Mouse (Mus musculus) CD8-positive naive resting alpha-beta T cell, adult 2 months (primary cell): ENCODE measurements around the gene Zfp704.
"Not testable (repeated sequence)": the region's sequence is repeated elsewhere in the genome, so short reads cannot be mapped to it uniquely, and the experiment has no call there.

Source experiments
- DNase-seq, 2 experiments: peaks; one replicate each; pipeline ENCODE4 v3.0.0; 2022; ENCODE audit warnings: low read depth in 2 of 2, low spot score in 2 of 2

Zfp704 gene

DNA sequence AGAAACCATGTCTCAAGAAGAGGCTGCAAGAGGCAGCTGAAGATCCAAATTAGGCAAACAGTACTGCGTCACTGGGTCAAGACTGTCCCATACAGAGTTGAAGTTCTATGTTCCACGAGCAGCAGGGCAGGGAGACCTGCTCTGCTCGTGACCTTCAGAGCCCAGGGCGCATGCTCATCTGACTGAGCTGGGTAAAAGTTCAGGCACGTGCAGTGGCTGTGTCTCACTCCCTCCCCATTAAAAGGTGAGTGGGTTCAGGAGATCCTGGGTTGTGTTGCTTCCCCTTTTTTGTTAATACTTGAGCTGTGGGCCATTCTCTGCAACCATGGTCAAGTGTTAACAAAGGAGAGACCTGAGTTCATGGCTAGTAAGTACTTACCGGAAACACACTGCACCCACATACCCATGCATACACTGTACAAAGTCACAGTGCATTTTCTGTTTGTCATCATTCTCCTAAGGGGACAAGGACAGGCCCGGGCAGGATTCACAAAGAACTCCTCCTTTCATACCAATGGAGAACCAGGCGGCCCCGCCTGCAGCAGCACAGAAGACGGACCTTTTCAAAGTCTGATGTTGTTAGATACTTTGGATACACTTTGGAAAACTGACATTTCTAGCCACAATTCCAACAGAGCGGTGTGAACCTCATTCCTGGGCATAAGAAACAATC is 10.0 kb downstream of the Zfp704 start:
- DNase-seq = no peak

DNA sequence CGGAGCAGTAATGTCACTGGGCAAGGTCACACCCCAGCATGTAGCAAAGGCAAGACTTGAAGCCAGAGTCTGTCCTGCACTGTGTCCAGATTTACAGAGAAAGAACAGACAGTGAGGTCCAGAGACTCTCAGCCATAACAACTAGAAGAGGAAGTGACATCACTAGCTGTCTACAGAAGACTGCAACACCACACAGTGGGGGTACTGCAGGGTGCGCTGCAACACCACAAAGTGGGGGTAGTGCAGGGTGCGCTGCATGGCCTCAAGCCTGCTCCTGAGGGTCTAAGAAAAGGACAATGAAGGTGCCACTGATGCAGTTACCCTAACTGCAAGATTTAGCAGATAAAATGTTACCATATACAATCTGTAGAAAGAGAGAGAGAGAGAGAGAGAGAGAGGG is 11.8 kb downstream of the Zfp704 start:
- DNase-seq = no peak

DNA sequence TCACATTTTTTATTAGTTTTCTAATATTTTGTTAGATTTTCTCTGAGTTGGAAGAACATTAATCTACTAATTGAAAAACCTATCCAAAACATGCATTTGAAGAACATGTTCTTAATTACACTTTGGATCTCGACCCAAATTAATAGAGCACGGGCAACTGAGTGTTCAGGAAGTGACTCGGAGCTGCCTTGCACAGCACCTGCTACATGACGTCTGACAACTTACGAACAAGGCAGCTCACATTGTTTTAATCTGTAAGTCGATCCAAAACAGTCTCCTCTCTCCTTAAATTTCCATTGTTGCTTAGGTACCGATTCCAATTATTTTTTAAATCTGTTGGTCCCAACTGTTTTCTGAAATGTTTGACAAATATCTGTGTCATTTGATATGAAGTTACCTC is 15.4 kb downstream of the Zfp704 start:
- DNase-seq = no peak

DNA sequence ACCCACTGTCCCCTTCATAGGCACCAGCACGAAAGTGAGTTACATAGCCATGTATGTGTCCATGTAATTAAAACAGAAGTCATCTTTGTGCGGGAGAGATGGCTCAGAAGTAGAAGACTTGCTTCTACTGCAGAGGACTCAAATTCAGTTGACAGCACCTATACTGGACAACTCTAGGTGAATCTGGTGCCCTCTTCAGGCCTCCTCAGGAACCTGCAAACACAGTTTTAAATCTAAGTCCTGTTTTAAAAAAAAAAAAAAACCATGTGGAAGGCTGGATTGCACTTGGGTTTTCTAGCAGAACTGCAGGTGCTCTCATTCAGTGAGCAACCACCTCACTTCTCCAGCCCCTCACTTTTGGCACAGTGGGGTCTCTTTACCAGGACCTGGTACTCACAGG is 16.1 kb downstream of the Zfp704 start:
- DNase-seq = no peak

DNA sequence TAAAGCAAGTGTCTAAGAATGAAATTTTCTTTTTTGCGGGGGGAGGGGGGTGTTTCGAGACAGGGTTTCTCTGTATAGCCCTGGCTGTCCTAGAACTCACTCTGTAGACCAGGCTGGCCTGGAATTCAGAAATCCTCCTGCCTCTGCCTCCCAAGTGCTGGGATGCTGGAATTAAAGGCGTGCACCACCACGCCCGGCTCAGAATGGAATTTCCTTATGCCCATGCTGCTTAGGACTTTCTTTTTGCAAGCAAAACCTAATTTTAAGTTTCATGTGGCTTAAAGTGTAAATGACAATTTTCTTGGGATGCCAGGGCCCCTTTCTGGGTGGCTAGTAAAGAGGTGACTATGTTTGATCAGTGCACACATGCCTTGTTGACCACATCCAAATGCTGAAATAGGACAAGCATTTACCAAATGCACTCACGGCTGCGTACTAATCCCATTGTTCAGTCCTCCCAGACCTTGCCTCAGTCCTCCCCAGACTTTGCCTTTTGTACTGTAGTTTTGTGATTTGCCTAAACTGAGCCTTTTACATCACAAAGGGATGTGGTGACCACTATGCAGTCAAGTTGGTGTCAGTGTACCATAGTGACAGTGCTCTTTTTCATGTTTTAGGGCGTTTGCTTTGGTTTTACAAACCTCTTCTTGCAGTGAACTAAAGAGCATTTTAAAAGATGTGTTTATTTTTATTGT is 18.3 kb downstream of the Zfp704 start:
- no peak for DNase-seq

DNA sequence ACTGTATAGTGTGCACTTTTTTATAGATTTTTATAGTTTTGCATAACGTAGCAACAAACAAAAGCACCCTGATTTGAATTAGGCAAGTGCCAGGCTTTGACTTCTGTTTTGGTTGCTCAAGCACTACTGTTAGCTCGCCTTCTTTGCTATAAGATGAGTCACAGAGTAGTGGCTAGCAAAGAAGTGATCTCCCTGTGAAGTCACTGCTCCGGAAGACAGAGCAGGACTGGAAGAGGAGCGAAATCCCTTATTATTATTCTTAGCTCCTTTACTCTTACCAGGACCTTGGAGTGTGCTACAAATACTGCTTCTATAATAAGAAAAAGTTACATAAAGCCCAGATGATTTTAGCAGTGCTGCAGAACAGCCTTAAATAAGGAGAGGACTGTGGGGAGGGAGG is 21.2 kb downstream of the Zfp704 start:
- no peak for DNase-seq

DNA sequence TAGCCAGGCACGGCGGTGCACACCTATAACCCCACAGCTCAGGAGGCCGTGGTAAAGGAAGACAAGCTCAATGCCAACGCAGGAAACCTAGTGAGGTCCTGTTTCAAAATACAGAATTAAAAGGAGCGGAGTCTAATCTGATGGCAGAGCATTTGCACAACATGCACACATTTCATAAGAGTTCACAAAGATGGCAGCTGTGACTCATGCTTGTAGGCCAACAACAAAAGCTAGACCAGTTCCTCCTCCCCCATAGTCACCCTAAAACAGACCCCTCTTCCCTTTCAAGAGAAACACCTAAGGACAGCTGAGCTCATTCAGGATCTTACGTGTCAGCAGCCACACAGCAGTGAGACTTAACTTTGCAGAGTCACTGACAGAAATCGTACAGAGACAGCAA is 22.6 kb downstream of the Zfp704 start:
- no peak for DNase-seq

DNA sequence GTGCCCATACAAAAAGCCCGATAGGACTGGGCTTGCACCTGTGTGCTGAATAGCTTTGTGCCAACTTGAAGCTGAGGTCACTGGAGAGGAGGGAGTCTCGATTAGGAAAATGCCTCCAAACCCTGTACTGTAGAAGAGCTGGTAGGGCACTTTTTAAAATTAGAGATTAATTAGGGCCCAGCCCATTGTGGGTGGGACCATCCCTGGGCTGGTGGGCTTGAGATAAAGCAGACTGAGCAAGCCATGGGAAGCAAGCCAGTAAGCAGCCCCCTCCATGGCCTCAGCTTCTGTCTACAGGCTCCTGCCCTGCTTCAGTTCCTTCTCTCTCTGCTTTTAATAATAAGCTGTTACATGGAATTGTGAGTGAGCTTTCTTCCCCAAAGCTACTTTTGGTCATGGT is 26.4 kb downstream of the Zfp704 start:
- no peak for DNase-seq

DNA sequence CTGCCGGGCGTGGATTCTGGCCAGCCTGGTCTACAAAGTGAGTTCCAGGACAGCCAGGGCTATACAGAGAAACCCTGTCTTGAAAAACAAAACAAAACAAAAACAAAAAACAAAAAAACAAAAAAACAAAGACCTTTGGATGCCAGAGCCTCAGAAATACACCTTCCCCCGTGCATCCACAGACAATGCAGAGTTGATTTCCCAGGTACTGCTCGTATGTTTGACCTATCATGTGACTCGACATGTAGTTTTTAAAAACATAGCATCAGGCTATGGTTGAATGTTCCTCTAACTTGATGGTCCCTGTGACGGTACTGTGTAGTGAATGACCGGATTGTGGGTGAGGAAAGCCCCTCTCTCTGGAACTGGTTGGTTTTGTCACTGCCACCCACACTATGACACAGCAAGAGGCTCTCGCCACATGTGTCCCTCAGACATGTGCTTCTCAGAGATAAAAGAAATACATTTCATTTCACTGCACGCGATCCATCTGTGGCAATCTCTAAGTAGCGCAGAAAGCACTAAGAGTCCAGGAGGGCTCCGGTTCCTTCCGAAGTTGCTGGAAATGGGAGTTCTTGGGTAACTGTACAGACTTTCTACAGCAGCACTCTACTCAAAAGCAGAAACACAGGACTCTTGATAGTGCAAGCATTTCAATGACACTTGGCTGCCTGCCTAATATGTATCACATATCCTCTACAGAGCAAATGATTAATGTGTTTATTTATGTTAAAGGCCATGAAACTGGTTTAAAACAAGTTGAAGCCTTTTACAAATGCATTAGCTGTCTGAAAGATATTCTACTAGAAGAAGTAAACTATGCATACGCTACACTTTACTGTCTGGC is 28.7 kb downstream of the Zfp704 start:
- no peak for DNase-seq

DNA sequence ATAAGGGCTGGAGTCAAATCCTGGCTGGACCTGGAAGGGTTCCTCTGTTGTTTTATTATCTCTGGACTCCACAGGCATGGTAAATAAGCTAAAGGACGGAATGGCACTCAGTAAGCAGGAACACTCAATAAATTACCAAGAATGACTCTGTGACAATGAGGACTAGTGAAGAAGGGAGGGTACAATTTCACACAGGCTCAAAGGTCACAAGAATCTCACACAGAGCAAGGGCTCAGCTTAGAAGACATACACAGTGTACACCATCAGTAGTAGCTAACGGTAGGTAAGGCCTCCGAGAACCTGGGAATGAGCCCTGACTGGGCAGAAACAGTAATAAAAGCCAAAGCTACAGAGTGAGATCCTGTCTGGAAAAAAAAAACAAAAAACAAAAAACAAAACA is 29.8 kb downstream of the Zfp704 start:
- DNase-seq = no peak

DNA sequence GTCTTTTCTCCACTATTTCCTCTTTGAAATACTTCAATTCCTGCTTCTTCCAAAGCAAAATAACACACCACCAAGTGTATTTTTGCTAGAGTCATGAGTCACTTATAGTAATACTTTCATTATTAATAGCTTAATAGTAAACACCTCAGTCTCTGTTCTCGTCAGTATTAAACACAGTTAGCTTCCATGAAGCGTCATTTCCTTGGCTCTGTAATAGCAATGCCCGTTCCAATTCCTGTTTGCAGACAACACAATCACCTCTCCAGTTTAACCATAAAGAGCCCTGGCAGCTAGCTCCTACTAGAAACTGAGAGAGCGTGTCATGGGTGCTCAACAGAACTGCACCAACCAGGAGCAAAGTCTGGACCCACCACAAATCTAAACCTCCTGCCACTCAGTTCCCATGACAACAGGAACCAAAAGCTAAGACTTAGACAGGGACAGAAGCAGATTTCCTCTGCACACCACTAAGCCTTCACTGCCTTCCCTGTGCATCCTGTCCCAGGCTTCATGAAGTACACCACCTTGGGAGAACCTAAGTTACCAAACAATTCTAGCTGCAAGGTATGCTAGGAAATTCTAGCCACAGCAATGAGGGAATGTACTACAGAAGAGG is 30.7 kb downstream of the Zfp704 start:
- DNase-seq = no peak

DNA sequence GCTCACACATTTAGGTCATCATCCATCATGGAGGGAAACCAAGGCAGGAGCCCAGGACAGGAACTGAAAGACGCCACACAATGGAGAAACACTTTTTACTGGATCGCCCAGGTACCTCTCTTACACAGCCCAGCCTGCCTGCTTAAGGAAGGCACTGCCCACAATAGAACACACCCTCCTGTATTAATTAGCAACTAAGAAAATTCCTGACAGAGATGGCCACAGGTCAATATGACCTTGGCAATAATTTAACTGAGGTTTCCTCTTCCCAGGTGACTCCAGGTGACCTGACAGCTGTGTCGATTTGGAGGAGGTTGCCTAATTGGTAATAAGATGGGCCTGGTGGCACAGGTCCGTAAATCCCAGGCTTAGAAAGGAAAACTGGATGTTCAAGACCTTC is 33.0 kb downstream of the Zfp704 start:
- no peak for DNase-seq

DNA sequence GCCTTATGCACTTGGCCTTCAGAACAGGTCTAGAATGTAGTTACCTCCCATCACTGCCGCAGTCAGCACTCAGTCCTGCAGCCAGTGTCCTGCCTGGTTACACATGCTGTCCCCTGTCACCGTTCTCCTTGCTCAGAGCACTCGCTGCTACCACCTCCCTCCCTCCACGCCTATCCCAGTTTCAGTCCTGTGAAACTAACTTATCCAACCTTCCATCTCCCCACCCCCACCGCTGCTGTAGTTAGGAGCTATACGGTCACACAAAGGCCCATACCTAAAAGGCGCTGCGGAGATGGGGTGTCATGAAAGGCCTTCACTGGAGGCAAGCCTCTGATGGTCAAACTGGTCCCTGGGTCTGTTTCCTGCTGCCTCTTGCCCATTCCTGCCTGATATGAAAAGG is 35.6 kb downstream of the Zfp704 start:
- DNase-seq = no peak

DNA sequence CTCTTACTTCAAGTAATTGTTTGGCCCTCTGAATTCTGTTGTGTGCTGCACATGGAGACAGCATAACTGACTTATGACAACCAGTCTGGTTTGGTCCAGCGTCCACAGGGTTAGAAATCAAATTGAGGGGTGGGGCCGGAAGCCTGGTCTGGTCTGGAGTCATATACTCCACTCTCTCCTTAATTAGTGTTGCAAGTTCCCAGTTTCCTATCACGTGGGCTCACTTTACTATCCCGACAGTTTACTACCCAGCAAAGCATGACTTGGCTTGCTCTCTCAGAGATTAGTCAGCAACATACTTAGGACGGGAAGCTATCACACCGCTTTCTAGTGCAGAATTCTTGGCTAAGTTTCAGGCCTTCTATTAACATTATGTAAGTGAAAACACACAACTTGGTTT is 36.3 kb downstream of the Zfp704 start:
- no peak for DNase-seq

DNA sequence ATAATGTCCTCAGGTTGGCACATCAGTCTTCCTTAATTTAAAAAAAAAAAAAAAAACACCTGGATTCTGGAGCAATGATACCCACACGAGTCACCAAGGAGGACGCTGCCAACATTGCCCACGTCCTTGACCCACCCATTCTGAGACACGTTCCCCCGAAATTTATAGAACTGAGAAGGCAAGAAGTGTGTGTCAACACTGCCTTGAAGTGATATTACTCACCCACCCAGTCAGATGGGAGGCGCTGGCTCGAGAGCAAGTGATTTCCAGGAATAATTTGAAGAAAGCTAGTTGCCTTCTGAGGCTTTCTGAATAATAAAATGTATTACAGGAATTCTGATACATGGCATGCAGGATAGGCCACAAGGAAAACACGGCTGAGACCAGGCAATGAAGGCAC is 37.6 kb downstream of the Zfp704 start:
- no peak for DNase-seq

DNA sequence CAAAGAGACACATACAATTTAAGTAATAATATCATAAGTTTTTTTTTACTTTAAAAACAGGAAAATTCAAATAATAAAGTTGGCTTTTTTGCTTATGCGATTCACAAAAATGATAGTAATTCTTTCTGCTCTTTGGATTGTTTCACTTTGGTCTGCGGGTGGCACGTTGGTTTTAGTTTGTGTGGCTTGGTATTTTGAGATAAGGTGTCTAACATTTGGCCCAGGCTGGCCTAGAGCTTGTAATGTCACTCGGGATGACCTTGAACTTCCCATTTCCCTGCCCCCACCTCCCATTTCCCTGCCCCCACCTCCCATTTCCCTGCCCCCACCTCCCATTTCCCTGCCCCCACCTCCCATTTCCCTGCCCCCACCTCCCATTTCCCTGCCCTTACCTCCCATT is 39.1 kb downstream of the Zfp704 start:
- DNase-seq = no peak

DNA sequence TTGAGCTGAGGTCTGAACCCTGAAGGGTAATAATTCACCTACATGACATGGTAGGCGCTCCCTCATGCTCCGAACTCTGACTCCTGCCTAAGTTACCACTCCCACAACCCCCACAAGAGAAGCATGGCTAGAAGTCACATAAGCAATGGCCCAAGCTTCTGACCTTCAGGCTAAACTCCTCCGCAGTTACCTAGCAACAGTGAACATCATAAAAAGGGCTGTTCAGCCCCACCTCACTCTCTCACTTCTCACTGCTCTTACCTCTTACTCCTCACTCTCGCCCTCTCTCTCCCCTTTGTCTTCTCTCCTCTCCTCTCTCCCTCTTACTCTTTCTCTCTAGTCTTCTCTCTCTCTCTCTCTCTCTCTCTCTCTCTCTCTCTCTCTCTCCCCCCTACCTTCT is 40.2 kb downstream of the Zfp704 start:
- not testable (repeated sequence) for DNase-seq

DNA sequence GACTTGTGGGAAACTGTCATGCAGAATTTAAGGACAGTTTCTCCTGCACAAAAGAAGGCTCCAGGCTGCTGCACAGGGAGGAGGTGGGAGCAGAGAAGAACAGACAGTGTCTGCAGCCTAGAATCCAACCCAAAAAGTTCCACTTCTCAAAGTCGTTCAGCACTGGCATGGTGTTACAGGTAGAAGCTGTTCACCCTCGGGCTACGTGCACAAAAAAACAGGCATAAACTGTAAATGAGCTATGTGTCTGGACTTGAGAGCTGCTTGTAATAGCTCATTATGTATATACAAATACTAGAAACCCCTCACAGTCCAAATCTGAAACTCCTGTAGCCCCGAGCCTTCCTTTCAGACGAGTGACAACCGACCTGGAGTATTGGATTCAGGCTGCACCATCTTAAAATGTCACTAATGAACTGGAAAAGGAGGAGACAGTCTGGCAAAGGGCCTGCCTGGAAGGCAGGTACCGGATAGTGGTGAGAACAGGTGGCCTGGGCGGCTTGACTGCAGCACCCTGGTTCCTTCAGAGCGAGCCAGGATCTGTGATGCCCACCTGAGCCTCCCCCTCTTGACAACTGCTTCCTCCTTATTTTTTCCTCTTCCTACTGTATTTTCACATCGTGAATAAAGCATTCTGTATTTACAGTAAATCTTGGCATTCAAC is 41.2 kb downstream of the Zfp704 start:
- no peak for DNase-seq

DNA sequence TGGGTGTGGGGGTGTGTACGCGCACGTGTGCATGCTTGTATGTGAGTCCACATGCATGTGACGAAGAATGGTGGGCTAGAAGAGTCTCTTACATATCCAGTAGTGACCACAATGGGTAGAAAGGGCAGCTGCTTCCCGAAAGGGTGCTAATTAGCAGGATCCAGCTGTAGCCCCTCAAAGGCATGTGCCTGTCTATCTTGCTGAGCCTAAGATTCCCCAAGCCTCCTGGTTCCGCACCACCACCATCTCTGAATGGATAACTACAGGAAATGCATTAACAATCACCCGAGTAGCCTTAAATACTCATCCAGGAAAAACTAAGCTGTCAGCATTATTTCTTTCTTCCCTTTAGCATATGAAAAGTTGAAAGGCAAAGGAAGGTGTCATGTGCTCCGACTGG is 41.9 kb downstream of the Zfp704 start:
- DNase-seq = no peak

DNA sequence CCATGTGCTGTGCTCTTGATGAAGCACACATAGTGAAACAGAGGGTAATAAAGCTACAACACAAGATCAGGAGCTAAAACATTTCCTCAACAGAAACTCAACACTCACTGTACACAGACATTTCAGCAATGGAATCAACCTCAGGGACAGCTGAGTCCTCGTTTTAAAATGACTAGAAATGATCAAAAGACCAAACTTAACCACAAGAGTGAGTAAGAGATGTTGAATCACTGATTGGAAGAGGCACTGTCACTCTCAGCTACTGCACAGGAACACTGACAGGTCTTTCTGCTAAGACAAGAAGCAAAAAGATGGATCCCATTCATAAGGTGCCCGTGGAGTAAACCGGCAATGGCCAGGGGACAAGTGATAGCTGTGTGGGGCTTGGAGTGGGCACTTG is 43.1 kb downstream of the Zfp704 start:
- no peak for DNase-seq

DNA sequence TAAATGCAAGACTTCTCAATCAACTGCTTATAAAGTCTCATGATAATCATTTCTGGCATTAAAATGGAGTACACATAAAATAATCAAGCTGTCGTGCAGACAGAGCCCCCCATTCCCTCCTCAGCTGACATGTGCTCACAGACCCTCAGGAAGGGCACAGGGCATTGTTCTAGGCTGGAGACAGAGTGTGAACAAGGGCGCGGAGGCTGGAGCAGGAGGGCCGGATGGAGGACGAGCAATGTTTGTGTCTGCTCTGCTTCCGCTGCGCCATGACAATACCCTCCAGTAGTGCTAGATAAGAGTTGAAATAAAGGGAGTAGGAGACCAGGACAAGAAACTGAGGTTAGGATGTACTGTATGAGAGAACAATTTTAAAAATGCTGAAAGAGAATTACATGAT is 46.3 kb downstream of the Zfp704 start:
- no peak for DNase-seq
